Mouse (Mus musculus) layer of hippocampus, postnatal 36 days (tissue): Measurements from ENCODE around the gene Znhit1. TPM values are rescaled to one million over a fixed set of nuclear protein-coding genes. Genes with fewer than 3 reads are reported as not detected.

Source experiments
- DNase-seq, 2 experiments: peaks; one replicate each; pipeline ENCODE4 v3.0.0; 2022
- total RNA-seq, 2 experiments: library from RNA; stranded (reverse); gene quantifications; 2 replicates each; pipeline ENCODE4 v1.2.3; 2021

The Znhit1 gene
- total RNA-seq: 10 to 100 TPM; 82.4 to 85.2 TPM

DNA sequence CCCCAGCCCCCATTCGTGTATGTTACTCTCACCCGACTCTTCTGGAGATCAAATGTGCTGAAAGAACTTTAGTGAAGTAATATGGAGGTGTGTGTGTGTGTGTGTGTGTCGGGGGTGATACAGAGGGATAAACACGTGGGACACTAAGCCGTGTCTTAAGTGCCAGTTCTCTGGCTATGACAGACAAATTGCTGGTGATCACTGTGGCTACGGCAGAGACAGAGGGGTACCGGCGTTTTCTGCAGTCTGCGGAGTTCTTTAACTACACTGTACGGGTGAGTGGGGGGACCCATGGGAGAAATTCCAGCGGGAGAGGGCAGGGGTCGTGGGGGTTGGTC lies at the start of gene Znhit1:
Znhit1 (minus strand) TSS at position 88 of the 338 bp plus-strand sequence.
- no peak for DNase-seq

DNA sequence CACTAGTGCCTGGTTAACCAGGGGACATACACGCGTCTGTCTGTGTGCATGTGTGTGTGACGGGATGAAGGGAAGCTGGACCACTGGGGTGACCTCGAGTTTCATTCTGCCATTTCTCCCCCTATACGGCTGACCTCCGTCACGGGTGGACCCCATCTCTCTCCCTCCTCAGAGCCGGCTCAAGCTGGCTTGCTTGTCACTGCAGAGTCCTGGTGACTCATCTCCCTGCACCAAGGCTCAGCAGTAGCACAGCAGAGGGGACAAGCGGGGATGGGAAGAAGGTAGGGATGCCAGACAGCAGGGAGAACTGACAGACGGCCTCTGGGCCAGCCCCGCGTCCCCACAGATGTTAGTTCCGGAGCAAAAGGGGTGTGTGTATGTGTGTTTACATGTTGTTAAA lies 48.4 kb upstream of the Znhit1 start:
- no peak for DNase-seq

DNA sequence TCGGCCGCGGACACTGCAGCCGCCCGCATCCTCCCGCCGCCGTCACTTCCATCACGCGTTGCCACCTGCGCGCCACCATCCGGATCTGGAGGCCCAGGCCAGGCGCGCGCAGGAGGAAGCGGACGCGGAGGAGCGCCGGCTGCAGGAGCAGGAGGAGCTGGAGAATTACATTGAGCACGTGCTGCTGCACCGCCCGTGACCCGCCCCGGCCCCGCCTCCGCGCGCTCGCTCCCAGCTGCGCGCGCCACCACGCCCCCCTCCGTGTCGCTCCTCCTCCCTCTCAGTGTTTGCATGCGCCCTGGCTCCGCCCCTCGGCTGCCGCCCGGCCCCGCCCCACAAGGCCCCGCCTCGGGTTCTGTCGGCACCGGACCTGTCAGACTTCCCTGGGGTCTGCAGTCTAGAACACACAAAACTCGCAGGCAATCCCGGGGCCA lies 44.8 kb upstream of the Znhit1 start:
- DNase-seq: peak; percentile 82

- peak; percentile 52 to 66 for DNase-seq
Observed at GRCm38 (mm10) chr5:137032033-137032421, 44.2 kb upstream of the Znhit1 start.

DNA sequence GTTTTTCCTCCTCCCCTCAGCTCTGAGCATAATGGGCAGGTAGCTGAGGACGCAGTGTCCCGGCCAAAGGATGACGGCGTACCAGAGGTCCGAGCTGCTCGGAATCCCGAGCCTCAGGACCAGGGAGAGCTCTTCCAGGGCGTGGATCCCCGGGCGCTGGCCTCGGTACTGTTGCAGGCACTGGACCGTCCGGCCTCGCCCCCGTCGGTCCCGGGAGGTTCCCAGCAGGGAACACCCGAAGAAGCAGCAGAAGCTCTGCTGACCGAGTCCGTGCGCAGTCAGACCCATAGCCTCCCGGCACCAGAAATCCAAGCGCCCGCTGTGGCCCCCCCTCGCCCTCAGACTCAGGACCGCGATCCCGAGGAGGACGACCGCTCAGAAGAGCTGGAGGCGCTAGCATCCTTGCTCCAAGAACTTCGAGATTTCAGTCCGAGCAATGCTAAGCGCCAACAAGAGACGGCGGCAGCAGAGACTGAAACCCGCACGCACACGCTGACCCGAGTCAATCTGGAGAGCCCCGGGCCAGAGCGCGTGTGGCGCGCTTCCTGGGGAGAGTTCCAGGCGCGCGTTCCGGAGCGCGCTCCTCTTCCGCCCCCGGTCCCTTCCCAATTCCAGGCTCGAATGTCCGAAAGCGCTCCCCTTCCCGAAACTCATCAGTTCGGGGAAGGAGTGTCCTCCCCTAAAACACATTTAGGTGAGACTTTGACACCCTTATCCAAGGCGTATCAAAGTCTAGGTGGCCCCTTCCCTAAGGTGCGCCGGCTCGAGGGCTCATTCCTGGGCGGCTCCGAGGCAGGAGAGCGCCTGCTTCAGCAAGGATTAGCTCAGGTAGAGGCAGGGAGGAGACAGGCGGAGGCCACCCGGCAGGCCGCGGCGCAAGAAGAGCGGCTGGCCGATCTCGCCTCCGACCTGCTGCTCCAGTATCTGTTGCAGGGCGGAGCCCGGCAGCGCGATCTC lies 43.5 kb upstream of the Znhit1 start:
- DNase-seq: peak in 1 of 2 experiments; percentile 18

DNA sequence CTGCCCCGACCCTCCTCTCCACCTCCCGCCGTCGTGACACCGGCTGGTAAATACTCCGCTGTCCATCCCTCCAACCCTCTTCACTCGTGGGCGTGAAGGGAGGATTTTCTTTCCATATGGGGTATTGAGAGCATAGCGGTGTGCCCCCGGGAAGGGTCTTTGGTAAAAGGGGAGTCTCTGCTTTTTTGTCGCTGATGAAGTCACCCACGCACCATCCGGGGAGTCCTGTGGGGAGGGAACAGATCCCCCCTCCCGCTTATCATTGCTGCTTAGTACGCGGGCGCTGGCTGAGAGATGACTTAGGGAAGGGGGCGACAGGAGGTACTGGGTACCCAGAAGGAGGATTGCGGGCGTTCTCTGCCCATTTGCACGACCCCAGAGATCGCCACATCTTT lies 42.6 kb upstream of the Znhit1 start:
- peak; percentile 62 to 66 for DNase-seq

DNA sequence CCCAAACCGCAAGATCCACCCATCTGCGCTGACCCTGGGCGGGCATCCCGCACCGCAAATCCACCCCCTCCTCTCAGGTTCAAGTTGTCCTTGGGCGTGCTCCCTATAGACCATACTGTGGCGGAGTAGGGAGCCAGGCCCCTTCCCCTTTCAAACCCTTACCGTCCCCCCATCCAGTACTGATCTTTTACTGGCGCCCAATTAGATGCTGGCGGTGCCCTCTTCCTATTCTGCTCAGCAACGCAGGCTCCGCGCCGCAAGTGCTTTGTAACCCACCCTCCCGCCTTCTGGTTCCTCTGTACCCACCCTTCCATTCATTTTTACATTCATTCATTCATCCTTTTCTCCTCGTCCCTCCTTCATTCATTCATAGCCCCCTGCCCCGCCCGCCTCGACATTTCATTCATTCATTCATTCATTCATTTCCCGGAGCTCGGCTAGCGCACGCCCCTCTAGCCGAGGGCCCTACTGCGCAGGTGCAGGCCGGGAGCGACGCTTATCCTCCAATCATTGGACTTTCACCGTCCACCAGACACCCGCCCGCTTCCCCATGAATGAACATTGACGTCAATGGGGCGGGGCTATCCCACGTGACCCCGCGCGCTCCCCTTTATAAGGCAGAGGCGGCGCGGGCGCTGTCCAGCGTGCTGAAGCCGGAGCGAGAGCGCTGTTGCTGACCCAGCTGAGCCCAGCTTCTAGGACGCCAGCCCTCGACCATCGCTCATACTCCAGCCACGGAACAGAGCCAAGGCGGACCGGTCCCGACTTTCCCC lies 42.0 kb upstream of the Znhit1 start:
- peak; percentile 92 to 94 for DNase-seq

- DNase-seq: no peak
Observed at GRCm38 (mm10) chr5:137029273-137029585, 41.4 kb upstream of the Znhit1 start.

DNA sequence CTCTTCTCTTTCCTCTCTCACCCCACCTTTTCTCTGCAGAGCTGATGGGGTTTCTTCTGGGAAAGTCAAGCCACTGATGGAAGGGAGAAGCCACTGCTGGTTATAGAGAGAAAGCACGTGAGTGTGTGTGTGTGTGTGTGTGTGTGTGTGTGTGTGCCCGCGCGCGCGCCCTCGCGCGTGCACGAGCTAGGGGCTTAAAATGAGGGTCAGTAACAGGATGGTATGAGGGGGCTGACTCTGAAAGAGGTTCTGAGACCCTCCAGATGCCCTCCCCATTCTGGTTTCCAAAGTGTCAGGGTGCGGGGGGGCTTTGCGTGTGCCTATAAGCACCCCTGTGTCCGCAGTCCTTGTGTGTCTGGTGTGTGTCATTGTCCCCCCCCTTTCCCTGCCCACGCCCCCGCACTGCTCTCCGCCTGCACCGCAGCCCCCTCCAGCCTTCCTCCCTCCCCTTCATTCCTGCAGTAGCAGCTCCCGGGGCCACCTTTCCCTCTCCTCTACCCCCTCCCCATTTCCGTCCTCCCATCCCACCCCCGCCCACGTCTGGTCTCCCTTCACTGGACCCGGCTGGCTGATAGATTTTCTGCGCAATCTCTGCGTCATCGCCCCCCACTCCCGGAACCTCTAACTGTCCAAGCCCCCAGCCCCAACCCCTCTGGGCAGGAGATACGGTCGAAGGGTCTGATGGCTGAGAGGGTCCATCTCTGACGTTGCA lies 40.9 kb upstream of the Znhit1 start:
- DNase-seq: no peak

DNA sequence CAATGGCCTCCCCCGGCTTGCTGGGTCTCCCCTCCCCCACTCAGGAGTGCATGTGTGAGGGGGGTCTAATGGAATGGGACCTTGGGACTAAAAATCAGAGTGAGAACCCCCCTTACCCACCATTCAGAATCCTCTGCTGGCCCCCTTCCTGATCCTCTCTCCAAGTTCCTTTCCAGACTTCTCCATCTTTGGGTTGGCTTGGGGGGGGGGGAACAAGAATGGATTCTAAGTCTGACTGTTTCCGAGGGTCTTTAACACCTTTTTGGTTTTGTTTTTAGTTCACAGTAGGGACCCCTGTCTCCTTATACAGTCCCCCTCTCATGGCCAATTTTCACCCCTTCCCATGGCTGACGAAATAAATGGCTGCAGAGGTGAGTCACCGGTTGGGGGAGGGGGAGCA lies 38.3 kb upstream of the Znhit1 start, which contains the start of gene Vgf:
Vgf (plus strand) TSS at position 301 of the 400 bp plus-strand sequence.
- DNase-seq: no peak

GRCm38 (mm10) chr5:137025132-137025531 lies 37.3 kb upstream of the Znhit1 start:
- peak; percentile 71 to 81 for DNase-seq

DNA sequence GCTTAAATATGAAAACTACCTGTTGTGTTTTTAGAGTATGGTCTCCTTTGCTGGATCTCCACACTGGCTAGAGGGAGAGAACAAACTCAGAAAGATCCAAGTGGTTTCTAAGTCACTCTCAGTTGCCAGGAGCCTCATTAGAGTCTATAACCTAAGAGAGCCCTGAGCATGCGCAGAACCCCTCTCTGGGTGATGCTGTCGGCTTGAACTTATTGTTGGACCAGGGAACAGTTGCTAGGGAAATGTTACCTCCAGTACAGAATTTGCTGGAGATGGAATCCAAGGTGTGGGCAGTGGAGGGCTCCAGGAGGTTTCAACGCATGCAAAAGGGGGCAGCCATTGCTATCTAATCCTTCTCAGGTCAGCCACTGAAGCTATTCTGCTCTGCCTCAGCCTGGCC lies 36.5 kb upstream of the Znhit1 start:
- DNase-seq: no peak

- DNase-seq: no peak
Observed at GRCm38 (mm10) chr5:137015913-137016312, 28.1 kb upstream of the Znhit1 start.

- no peak for DNase-seq
Observed at GRCm38 (mm10) chr5:137012401-137012950, 24.7 kb upstream of the Znhit1 start.

- DNase-seq: no peak
Observed at GRCm38 (mm10) chr5:137009988-137010387, 22.2 kb upstream of the Znhit1 start.

GRCm38 (mm10) chr5:137007276-137007675 lies 19.5 kb upstream of the Znhit1 start:
- no peak for DNase-seq

DNA sequence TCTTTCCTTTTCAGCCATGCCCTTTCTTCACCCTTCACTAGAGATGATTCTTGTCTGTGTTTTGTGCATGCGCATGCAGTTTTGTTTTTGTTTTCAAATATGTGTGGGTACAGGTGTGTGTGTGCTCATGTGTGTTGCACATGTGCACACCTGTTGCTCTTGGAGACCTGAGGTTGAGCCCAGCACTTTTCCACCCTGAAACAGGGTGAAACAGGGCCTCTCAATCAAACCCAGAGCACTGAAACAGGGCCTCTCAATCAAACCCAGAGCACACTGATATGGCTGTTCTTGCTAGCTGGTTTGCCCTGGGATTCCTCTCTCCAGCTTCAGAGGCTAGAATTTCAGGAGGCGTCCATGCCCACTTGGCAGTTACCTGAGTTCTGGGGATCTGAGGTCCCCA lies 12.8 kb upstream of the Znhit1 start:
- no peak for DNase-seq

GRCm38 (mm10) chr5:136999449-136999848 lies 11.6 kb upstream of the Znhit1 start:
- no peak for DNase-seq

GRCm38 (mm10) chr5:136989801-136990200 lies 2.0 kb upstream of the Znhit1 start:
- no peak for DNase-seq

GRCm38 (mm10) chr5:136988420-136988819 lies 599 bp upstream of the Znhit1 start:
- DNase-seq: peak; percentile 40 to 54

- DNase-seq: peak; percentile 80 to 85
Observed at GRCm38 (mm10) chr5:136987138-136987933, 485 bp downstream of the Znhit1 start.

DNA sequence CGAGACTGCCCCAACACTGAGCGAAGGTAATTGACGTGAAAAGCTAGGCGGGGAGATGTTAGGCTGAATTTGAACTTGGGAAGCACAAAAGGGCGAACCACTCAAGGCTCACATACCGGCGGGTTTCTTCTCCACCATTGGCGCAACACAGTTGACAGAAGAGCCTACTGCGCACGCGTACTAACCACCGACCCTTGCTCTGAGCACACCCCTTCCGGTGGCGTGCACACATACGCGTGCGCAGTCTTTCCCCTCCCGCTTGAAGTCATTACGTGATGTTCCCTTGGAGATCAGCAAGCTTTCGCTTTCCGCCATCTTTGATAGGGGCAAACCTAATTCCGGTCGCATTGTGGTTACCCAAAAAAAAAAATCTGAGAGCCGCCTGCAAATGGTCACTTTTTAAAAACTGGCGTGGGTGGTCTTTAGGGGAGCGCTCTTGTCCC lies 1.1 kb downstream of the Znhit1 start, which contains the start of gene Plod3:
Plod3 (plus strand) TSS at position 325 of the 443 bp plus-strand sequence.
- DNase-seq: peak; percentile 94
